Mouse (Mus musculus): ENCODE data around the gene Atp2c1. TPM values are rescaled to one million over a fixed set of nuclear protein-coding genes. Genes with fewer than 3 reads are reported as not detected.

Atp2c1 gene
- 10 to 100 TPM; 43.5 to 63.4 TPM for total RNA-seq (2021)

- intact Hi-C loops (cut with DNase I): no loop called here
- DNase-seq: no peak
These were observed at the start of gene Atp2c1 for GRCm38 (mm10) chr9:105527219-105527618. Gene Atp2c1 (minus strand): TSS chr9:105527319.

GRCm38 (mm10) chr9:105557452-105557851 is 30.3 kb upstream of the Atp2c1 start:
- intact Hi-C loops (cut with DNase I): no loop called here
- no peak for DNase-seq

- intact Hi-C loops (cut with DNase I): no loop called here
- no peak for DNase-seq
These were observed 29.1 kb upstream of the Atp2c1 start for GRCm38 (mm10) chr9:105556141-105556735.

- no peak for DNase-seq
- intact Hi-C loops (cut with DNase I): no loop called here
These were observed 27.3 kb upstream of the Atp2c1 start for GRCm38 (mm10) chr9:105554439-105554807.

GRCm38 (mm10) chr9:105553629-105554438 is 26.7 kb upstream of the Atp2c1 start:
- intact Hi-C loops (cut with DNase I): no loop called here
- DNase-seq: no peak

- intact Hi-C loops (cut with DNase I): no loop called here
These were observed 24.3 kb upstream of the Atp2c1 start for GRCm38 (mm10) chr9:105551407-105551806.

GRCm38 (mm10) chr9:105549096-105549495 is 22.0 kb upstream of the Atp2c1 start:
- DNase-seq: no peak
- intact Hi-C loops (cut with DNase I): no loop called here

More at GRCm38 (mm10) chr9:105551407-105551806, 24.3 kb upstream of the Atp2c1 start:
- no peak for DNase-seq

GRCm38 (mm10) chr9:105544013-105544750 is 17.1 kb upstream of the Atp2c1 start:
- intact Hi-C loops (cut with DNase I): no loop called here
- DNase-seq: no peak

GRCm38 (mm10) chr9:105537473-105537872 is 10.4 kb upstream of the Atp2c1 start:
- no peak for DNase-seq
- intact Hi-C loops (cut with DNase I): no loop called here

- intact Hi-C loops (cut with DNase I): no loop called here
- peak in 1 of 2 experiments; percentile 8 for DNase-seq
These were observed 9.8 kb upstream of the Atp2c1 start for GRCm38 (mm10) chr9:105536877-105537276.

- intact Hi-C loops (cut with DNase I): no loop called here
These were observed 1.8 kb downstream of the Atp2c1 start for GRCm38 (mm10) chr9:105525355-105525754.

GRCm38 (mm10) chr9:105523038-105523437 is 4.1 kb downstream of the Atp2c1 start:
- DNase-seq: no peak
- intact Hi-C loops (cut with DNase I): no loop called here

More at GRCm38 (mm10) chr9:105525355-105525754, 1.8 kb downstream of the Atp2c1 start:
- no peak for DNase-seq

GRCm38 (mm10) chr9:105522063-105522462 is 5.1 kb downstream of the Atp2c1 start:
- DNase-seq: no peak
- intact Hi-C loops (cut with DNase I): no loop called here

GRCm38 (mm10) chr9:105520776-105521552 is 6.2 kb downstream of the Atp2c1 start:
- DNase-seq: peak; percentile 61 to 65
- intact Hi-C loops (cut with DNase I): no loop called here

GRCm38 (mm10) chr9:105519278-105519883 is 7.7 kb downstream of the Atp2c1 start:
- peak in 1 of 2 experiments; percentile 18 for DNase-seq
- intact Hi-C loops (cut with DNase I): no loop called here

GRCm38 (mm10) chr9:105503690-105504089 is 23.4 kb downstream of the Atp2c1 start:
- DNase-seq: no peak
- intact Hi-C loops (cut with DNase I): no loop called here

GRCm38 (mm10) chr9:105502389-105502788 is 24.7 kb downstream of the Atp2c1 start:
- intact Hi-C loops (cut with DNase I): no loop called here
- DNase-seq: no peak

GRCm38 (mm10) chr9:105495316-105496174 is 31.6 kb downstream of the Atp2c1 start:
- peak; percentile 62 to 71 for DNase-seq
- intact Hi-C loops (cut with DNase I): loop anchor here (1.0 to 5.0 kb wide), 3 partner anchors 117 to 362 kb away; no protein-coding TSS in a partner anchor

All from heart, postnatal 10 days (tissue).